Mouse (Mus musculus) midbrain, embryonic 15.5 days (tissue): ENCODE results near the gene Mob1b. TPM values are rescaled to one million over a fixed set of nuclear protein-coding genes. Genes with fewer than 3 reads are reported as not detected.

Experiments
- ATAC-seq: fragments of 200-750 bp; cut with Nextera tagmentation; replicated peaks from 2 replicates; pipeline ENCODE4 v1.8.0; 2017; ENCODE audit warnings: moderate TSS enrichment
- H3K27ac ChIP-seq: fragments of 300-500 bp; sonication (generic); 2 replicates; pipeline ENCODE4 v1.5.1; 2015; ENCODE audit warnings: mild to moderate bottlenecking, inconsistent platforms
- H3K27me3 ChIP-seq: fragments of 300-500 bp; sonication (generic); replicated peaks from 2 replicates; pipeline ENCODE4 v1.6.1; 2015; ENCODE audit warnings: inconsistent platforms
- H3K36me3 ChIP-seq: fragments of 300-500 bp; sonication (generic); replicated peaks from 2 replicates; pipeline ENCODE4 v1.6.1; 2015; ENCODE audit warnings: inconsistent platforms
- H3K4me1 ChIP-seq: fragments of 300-500 bp; sonication (generic); 2 replicates; pipeline ENCODE4 v1.6.1; 2015; ENCODE audit warnings: inconsistent platforms
- H3K4me2 ChIP-seq: fragments of 300-500 bp; sonication (generic); 2 replicates; pipeline ENCODE4 v1.6.1; 2015; ENCODE audit warnings: inconsistent platforms, mild to moderate bottlenecking, moderate library complexity
- H3K4me3 ChIP-seq: fragments of 300-500 bp; sonication (generic); 2 replicates; pipeline ENCODE4 v1.5.1; 2015; ENCODE audit warnings: mild to moderate bottlenecking, inconsistent platforms
- H3K9ac ChIP-seq: fragments of 300-500 bp; sonication (generic); 2 replicates; pipeline ENCODE4 v1.6.1; 2015; ENCODE audit warnings: mild to moderate bottlenecking, inconsistent platforms
- H3K9me3 ChIP-seq: fragments of 300-500 bp; sonication (generic); 2 replicates; pipeline ENCODE4 v1.6.1; 2016; ENCODE audit warnings: inconsistent platforms
- WGBS: fragments of 180-500 bp; shearing (Covaris S2); methylation state at CpG from one replicate; pipeline ENCODE4 v1.1.7; 2015; ENCODE audit warnings: mixed read lengths; 5-methylcytosine and 5-hydroxymethylcytosine counted together
- polyA plus RNA-seq: library from polyadenylated mRNA; unstranded; fragments of >200 nt; fragmentation: Nextera tagmentation; extraction: Ambion mirVana; gene quantifications from 2 replicates; pipeline ENCODE4 v1.2.1, GENCODE M21; 2015

Mob1b gene
- polyA plus RNA-seq, 1 experiment from 2014 or later, result 9.5 TPM

- Histone ChIP-seq H3K9ac (peak overlapping the region; percentile 81), H3K4me3 (peak overlapping the region; percentile 79), H3K36me3 (0 out of 2 replicates have a peak, but pooled peaks cover 1% of the 10 kb centered on the region), H3K27me3 (no peaks in the 10 kb centered on the region), H3K27ac (peak overlapping the region; percentile 89), H3K4me2 (peak overlapping the region; percentile 50), H3K4me1 (peaks cover 28% of the 10 kb centered on the region), H3K9me3 (no peaks in the 10 kb centered on the region)
- WGBS, result 1% methylated on average over 23 of the region's 23 CpGs
- ATAC-seq, result peak; percentile 77
Measured at GRCm38 (mm10) chr5:88764430-88764986, 43.9 kb downstream of the Mob1b start.

DNA sequence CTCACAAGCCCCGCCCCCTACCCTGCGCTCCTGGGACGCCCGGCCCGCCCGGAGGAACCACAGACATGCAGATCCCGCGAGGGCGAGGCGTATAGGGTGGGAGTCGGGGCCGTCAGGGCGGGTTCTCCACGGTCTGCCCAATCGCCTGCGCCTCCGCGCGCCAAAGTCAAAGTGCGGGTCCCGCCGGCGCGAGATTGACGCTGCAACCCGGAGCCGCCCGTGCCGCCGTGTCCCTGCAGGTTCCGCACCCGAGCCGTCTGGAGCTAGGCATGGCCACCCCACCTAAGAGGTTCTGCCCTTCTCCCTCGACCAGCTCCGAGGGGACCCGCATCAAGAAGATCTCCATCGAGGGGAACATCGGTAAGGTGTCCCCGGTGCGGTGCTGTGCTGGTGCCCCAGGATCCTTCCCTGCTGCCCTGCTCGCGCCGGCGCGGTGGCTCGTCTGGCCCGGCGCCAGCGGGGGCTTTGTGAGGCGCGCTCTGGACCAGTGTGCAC is 44.4 kb downstream of the Mob1b start, which contains the start of gene Dck:
Dck (plus strand) TSS at position 10 of the 495 bp plus-strand sequence.
- peak within 1 kb of the TSS; percentile 79 for H3K4me3 ChIP-seq
- peak; percentile 99 for ATAC-seq
- peak within 1 kb of the TSS; percentile 81 for H3K9ac ChIP-seq
- H3K27ac ChIP-seq, result peak within 1 kb of the TSS; percentile 89
- peaks cover 28% of the 10 kb centered on the region for H3K4me1 ChIP-seq
- no peaks in the 10 kb centered on the region for H3K27me3 ChIP-seq
- H3K9me3 ChIP-seq, result no peaks in the 10 kb centered on the region
- H3K36me3 ChIP-seq, result 0 out of 2 replicates have a peak, but pooled peaks cover 4% of the 10 kb centered on the region
- H3K4me2 ChIP-seq, result peak within 1 kb of the TSS; percentile 50
- under 1% methylated on average over 51 of the region's 51 CpGs for WGBS

GRCm38 (mm10) chr5:88765587-88765986 is 44.9 kb downstream of the Mob1b start:
- no peak for ATAC-seq
- H3K27me3 ChIP-seq, result no peaks in the 10 kb centered on the region
- peak overlapping the region; percentile 79 for H3K4me3 ChIP-seq
- H3K4me2 ChIP-seq, result peak overlapping the region; percentile 50
- H3K9me3 ChIP-seq, result no peaks in the 10 kb centered on the region
- H3K27ac ChIP-seq, result peak overlapping the region; percentile 89
- peaks cover 28% of the 10 kb centered on the region for H3K4me1 ChIP-seq
- WGBS, result 6% methylated on average over 6 of the region's 6 CpGs
- H3K36me3 ChIP-seq, result 0 out of 2 replicates have a peak, but pooled peaks cover 4% of the 10 kb centered on the region
- peak overlapping the region; percentile 81 for H3K9ac ChIP-seq

DNA sequence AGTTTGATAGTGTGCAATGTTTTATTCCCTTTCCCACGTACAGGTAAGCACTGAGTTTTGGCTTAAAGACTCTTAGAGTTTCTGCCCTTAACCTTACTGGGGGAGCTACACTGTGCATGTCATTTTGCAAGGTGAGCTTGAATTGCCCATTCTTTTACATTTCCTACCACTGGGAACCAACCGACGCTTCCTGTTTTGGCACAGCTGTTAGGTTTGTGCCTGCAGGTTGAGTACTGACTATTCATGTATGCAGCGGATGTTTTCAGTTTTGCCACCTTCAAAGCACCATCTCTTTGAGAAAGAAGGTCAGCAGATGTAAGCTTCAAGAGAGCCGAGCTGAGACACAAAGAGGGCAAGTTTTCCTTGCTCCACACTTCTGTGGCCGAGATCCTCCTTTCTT is 45.5 kb downstream of the Mob1b start:
- Histone ChIP-seq H3K4me2 (peak overlapping the region; percentile 50), H3K4me3 (peak overlapping the region; percentile 79), H3K27me3 (no peaks in the 10 kb centered on the region), H3K9ac (no peak overlapping the region), H3K4me1 (peaks cover 28% of the 10 kb centered on the region), H3K36me3 (0 out of 2 replicates have a peak, but pooled peaks cover 4% of the 10 kb centered on the region), H3K9me3 (no peaks in the 10 kb centered on the region), H3K27ac (no peak overlapping the region)
- ATAC-seq, result no peak
- 48% methylated on average over 6 of the region's 6 CpGs for WGBS

DNA sequence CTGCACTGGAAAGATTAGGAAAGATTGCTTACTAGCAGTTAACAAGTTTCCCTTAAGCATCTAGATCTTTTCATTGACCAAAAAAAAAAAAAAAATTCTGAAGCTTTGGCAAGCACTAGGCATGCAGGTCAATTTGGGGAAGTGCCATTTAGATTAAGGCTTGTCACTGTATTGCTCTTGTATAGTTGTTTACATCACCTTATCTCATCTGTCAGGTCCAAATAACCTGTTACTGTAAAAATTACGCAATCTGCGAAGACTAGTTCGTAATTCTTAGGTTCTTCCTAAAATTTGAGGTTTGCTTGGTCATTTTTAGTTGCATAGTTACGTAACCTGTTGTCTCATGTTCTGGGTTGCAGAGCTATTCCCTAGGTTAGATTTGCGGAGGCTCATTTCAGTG is 46.2 kb downstream of the Mob1b start:
- no peak for ATAC-seq
- Histone ChIP-seq H3K9me3 (no peaks in the 10 kb centered on the region), H3K27ac (no peak overlapping the region), H3K4me1 (peaks cover 28% of the 10 kb centered on the region), H3K27me3 (no peaks in the 10 kb centered on the region), H3K9ac (no peak overlapping the region), H3K4me3 (0 out of 2 replicates have a peak overlapping the region, but pooled peaks have one; percentile 1), H3K36me3 (peaks cover 4% of the 10 kb centered on the region; the same call in 1 of the 2 replicates), H3K4me2 (peak overlapping the region; percentile 50; the same call in 1 of the 2 replicates)
- 94% methylated on average over 5 of the region's 5 CpGs for WGBS

DNA sequence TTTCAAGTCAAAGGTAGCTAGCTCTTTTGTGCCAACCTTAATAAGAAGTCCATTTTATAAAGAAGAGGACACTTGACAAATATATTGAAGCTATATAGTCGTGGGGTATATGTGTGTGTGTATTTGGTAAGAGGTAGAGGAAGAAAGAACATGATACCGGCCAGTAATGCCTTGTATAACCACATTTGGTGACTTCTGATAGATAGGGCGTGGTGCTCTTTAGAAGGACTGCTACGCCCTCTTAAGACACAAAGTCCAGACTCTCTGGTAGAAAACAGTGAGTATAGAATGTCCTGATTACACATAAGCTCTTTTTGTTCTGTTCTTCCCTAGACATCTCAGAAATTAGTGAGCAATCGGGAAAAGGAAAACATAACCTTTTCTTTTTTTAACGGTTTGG is 47.5 kb downstream of the Mob1b start:
- Histone ChIP-seq H3K4me3 (no peak overlapping the region), H3K36me3 (peaks cover 13% of the 10 kb centered on the region; the same call in 1 of the 2 replicates), H3K9ac (no peak overlapping the region), H3K9me3 (no peaks in the 10 kb centered on the region), H3K4me2 (no peak overlapping the region), H3K4me1 (peaks cover 28% of the 10 kb centered on the region), H3K27me3 (no peaks in the 10 kb centered on the region), H3K27ac (no peak overlapping the region)
- WGBS, result 91% methylated on average over 6 of the region's 6 CpGs
- no peak for ATAC-seq

GRCm38 (mm10) chr5:88782072-88782765 is 61.6 kb downstream of the Mob1b start:
- no peak overlapping the region for H3K27ac ChIP-seq
- H3K36me3 ChIP-seq, result peaks cover 20% of the 10 kb centered on the region; the same call in 1 of the 2 replicates
- H3K9ac ChIP-seq, result no peak overlapping the region
- H3K4me3 ChIP-seq, result no peak overlapping the region
- H3K9me3 ChIP-seq, result no peaks in the 10 kb centered on the region
- WGBS, result 85% methylated on average over 7 of the region's 7 CpGs
- no peak overlapping the region for H3K4me2 ChIP-seq
- no peaks in the 10 kb centered on the region for H3K4me1 ChIP-seq
- ATAC-seq, result no peak
- no peaks in the 10 kb centered on the region for H3K27me3 ChIP-seq

GRCm38 (mm10) chr5:88785059-88785458 is 64.4 kb downstream of the Mob1b start:
- H3K4me2 ChIP-seq, result no peak overlapping the region
- H3K27me3 ChIP-seq, result no peaks in the 10 kb centered on the region
- H3K9ac ChIP-seq, result no peak overlapping the region
- peaks cover 11% of the 10 kb centered on the region; the same call in 1 of the 2 replicates for H3K36me3 ChIP-seq
- H3K27ac ChIP-seq, result no peak overlapping the region
- no peak for ATAC-seq
- no peaks in the 10 kb centered on the region for H3K9me3 ChIP-seq
- H3K4me1 ChIP-seq, result no peaks in the 10 kb centered on the region
- 88% methylated on average over 1 of the region's 1 CpGs for WGBS
- no peak overlapping the region for H3K4me3 ChIP-seq

DNA sequence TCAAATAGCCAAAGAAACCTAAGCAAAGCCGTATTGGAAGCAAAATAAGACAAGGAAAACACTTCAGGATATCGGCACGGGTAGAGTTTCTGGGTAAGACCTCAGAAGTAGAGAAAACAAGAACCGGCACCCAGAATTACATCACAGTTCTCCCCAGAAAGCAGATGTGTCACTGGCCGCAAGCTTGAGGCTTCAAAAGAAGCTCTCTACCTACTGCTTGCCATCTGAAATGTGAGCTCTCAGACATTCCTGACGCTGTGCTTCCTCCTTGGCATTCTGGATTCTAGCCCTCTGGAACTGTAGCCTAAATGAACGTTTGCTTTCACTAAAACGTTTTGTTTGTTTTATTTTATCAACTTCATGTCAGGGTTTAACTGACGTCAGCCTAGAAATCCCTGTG is 70.0 kb downstream of the Mob1b start:
- H3K27ac ChIP-seq, result no peak overlapping the region
- H3K9me3 ChIP-seq, result no peaks in the 10 kb centered on the region
- no peak overlapping the region for H3K9ac ChIP-seq
- no peak overlapping the region for H3K4me3 ChIP-seq
- 58% methylated on average over 9 of the region's 9 CpGs for WGBS
- ATAC-seq, result no peak
- H3K36me3 ChIP-seq, result no peaks in the 10 kb centered on the region
- no peak overlapping the region for H3K4me2 ChIP-seq
- H3K4me1 ChIP-seq, result no peaks in the 10 kb centered on the region
- H3K27me3 ChIP-seq, result no peaks in the 10 kb centered on the region

GRCm38 (mm10) chr5:88791256-88792245 is 70.9 kb downstream of the Mob1b start:
- WGBS, result 42% methylated on average over 10 of the region's 10 CpGs
- H3K4me1 ChIP-seq, result no peaks in the 10 kb centered on the region
- H3K4me3 ChIP-seq, result no peak overlapping the region

DNA sequence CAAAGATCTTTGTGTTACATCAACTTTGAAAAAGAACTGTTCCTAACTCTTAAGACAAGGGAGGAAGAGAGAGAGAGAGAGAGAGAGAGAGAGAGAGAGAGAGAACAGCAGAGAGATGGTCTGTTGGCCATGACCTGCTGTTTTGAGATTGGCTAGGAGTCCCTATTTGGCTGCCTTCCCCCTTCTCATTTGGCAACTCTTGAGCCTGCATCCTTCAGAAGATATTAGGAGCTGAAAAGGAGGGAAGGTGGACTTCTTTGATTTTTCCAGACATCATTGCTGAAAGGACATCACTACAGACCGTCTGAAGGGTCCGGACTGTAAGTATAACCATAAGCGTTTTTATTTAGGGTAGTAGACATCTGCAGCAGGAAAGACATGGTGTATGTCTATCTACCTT is 73.0 kb downstream of the Mob1b start:
- no peaks in the 10 kb centered on the region for H3K9me3 ChIP-seq
- no peak for ATAC-seq
- no peaks in the 10 kb centered on the region for H3K4me1 ChIP-seq
- no peaks in the 10 kb centered on the region for H3K36me3 ChIP-seq
- 93% methylated on average over 3 of the region's 3 CpGs for WGBS
- H3K27ac ChIP-seq, result no peak overlapping the region
- no peak overlapping the region for H3K4me3 ChIP-seq
- no peak overlapping the region for H3K9ac ChIP-seq
- H3K27me3 ChIP-seq, result no peaks in the 10 kb centered on the region
- no peak overlapping the region for H3K4me2 ChIP-seq

More at GRCm38 (mm10) chr5:88791256-88792245, 70.9 kb downstream of the Mob1b start:
- peak; percentile 68 for ATAC-seq
- Histone ChIP-seq H3K27me3 (no peaks in the 10 kb centered on the region), H3K9me3 (no peaks in the 10 kb centered on the region), H3K36me3 (no peaks in the 10 kb centered on the region), H3K9ac (no peak overlapping the region), H3K4me2 (no peak overlapping the region), H3K27ac (no peak overlapping the region)
